Mouse (Mus musculus) heart, adult 9 months (tissue): ENCODE data around the gene Efna5.

Experiments used
- DNase-seq, 2 experiments: peaks; one replicate each; pipeline ENCODE4 v3.0.0; 2022; ENCODE audit warnings: low spot score in 2 of 2

Efna5 gene

GRCm38 (mm10) chr17:62788783-62789182 lies 92.3 kb downstream of the Efna5 start:
- DNase-seq, result no peak

- DNase-seq, result no peak
Measured at GRCm38 (mm10) chr17:62787855-62788254, 93.3 kb downstream of the Efna5 start.

- no peak for DNase-seq
Measured at GRCm38 (mm10) chr17:62786602-62786907, 94.6 kb downstream of the Efna5 start.

GRCm38 (mm10) chr17:62785781-62786601 lies 95.1 kb downstream of the Efna5 start:
- no peak for DNase-seq

GRCm38 (mm10) chr17:62784274-62785171 lies 96.6 kb downstream of the Efna5 start:
- no peak for DNase-seq

- peak; percentile 38 to 78 for DNase-seq
Measured at GRCm38 (mm10) chr17:62783524-62784273, 97.4 kb downstream of the Efna5 start.

- DNase-seq, result peak; percentile 33 to 51
Measured at GRCm38 (mm10) chr17:62782826-62783404, 98.2 kb downstream of the Efna5 start.

GRCm38 (mm10) chr17:62781120-62781519 lies 100.0 kb downstream of the Efna5 start:
- no peak for DNase-seq

- peak in 1 of 2 experiments; percentile 14 for DNase-seq
Measured at GRCm38 (mm10) chr17:62777858-62778564, 103.1 kb downstream of the Efna5 start.

- DNase-seq, result no peak
Measured at GRCm38 (mm10) chr17:62776710-62777109, 104.4 kb downstream of the Efna5 start.

GRCm38 (mm10) chr17:62775976-62776375 lies 105.1 kb downstream of the Efna5 start:
- DNase-seq, result peak in 1 of 2 experiments; percentile 39

- DNase-seq, result no peak
Measured at GRCm38 (mm10) chr17:62775401-62775800, 105.7 kb downstream of the Efna5 start.

- no peak for DNase-seq
Measured at GRCm38 (mm10) chr17:62774749-62775148, 106.4 kb downstream of the Efna5 start.

- DNase-seq, result no peak
Measured at GRCm38 (mm10) chr17:62766705-62767104, 114.4 kb downstream of the Efna5 start.

- no peak for DNase-seq
Measured at GRCm38 (mm10) chr17:62765165-62765564, 116.0 kb downstream of the Efna5 start.

GRCm38 (mm10) chr17:62756951-62757350 lies 124.2 kb downstream of the Efna5 start:
- no peak for DNase-seq

- DNase-seq, result no peak
Measured at GRCm38 (mm10) chr17:62755635-62756034, 125.5 kb downstream of the Efna5 start.

GRCm38 (mm10) chr17:62754638-62755037 lies 126.5 kb downstream of the Efna5 start:
- no peak for DNase-seq

GRCm38 (mm10) chr17:62752381-62752889 lies 128.7 kb downstream of the Efna5 start:
- DNase-seq, result no peak

- no peak for DNase-seq
Measured at GRCm38 (mm10) chr17:62750647-62751046, 130.5 kb downstream of the Efna5 start.
